Mouse (Mus musculus) forebrain, postnatal 0 days (tissue): ENCODE measurements around the gene Nifk. TPM values are rescaled to one million over a fixed set of nuclear protein-coding genes. Genes with fewer than 3 reads are reported as not detected.

ENCODE experiments used
- ATAC-seq: fragments of 200-750 bp; cut with Nextera tagmentation; 2 replicates; pipeline ENCODE4 v1.8.0; 2017; ENCODE audit warnings: mild to moderate bottlenecking, moderate library complexity
- DNase-seq: peaks from one replicate; pipeline ENCODE4 v3.0.0-alpha.2; 2015
- H3K27ac ChIP-seq: fragments of 300-500 bp; sonication (generic); 2 replicates; pipeline ENCODE4 v1.5.1; 2014; ENCODE audit warnings: low read depth, mild to moderate bottlenecking, antibody characterized with exemption, low read length, moderate library complexity, mixed read lengths
- H3K27me3 ChIP-seq: fragments of 300-500 bp; sonication (generic); 2 replicates; pipeline ENCODE4 v1.6.1; 2014; ENCODE audit warnings: mild to moderate bottlenecking, low read length, mixed read lengths; ENCODE audit not compliant: insufficient read depth
- H3K36me3 ChIP-seq: fragments of 300-500 bp; sonication (generic); 2 replicates; pipeline ENCODE4 v1.6.1; 2014; ENCODE audit warnings: mild to moderate bottlenecking, moderate library complexity; ENCODE audit not compliant: insufficient read depth
- H3K4me1 ChIP-seq: fragments of 300-500 bp; sonication (generic); 2 replicates; pipeline ENCODE4 v1.6.1; 2014; ENCODE audit warnings: antibody characterized with exemption; ENCODE audit not compliant: insufficient read depth
- H3K4me2 ChIP-seq: fragments of 300-500 bp; sonication (generic); 2 replicates; pipeline ENCODE4 v1.6.1; 2014; ENCODE audit warnings: low read depth, mild to moderate bottlenecking, moderate library complexity
- H3K4me3 ChIP-seq: fragments of 300-500 bp; sonication (generic); 2 replicates; pipeline ENCODE4 v1.5.1; 2014; ENCODE audit warnings: low read depth, low read length, mixed read lengths
- H3K9ac ChIP-seq: fragments of 300-500 bp; sonication (generic); 2 replicates; pipeline ENCODE4 v1.6.1; 2014; ENCODE audit warnings: mild to moderate bottlenecking
- H3K9me3 ChIP-seq: fragments of 300-500 bp; sonication (generic); 2 replicates; pipeline ENCODE4 v1.6.1; 2016; ENCODE audit warnings: low read length
- CTCF ChIP-seq: sonication (generic); IDR thresholded peaks from 2 replicates; pipeline ENCODE4 v1.5.1; 2016; ENCODE audit warnings: antibody characterized with exemption, control low read depth, low read depth
- WGBS: fragments of 180-500 bp; shearing (Covaris S2); extraction: QIAGEN DNeasy Blood & Tissue Kit; methylation state at CpG from one replicate; pipeline ENCODE4 v1.1.7; 2014; 5-methylcytosine and 5-hydroxymethylcytosine counted together
- polyA plus RNA-seq: library from polyadenylated mRNA; unstranded; fragments of >200 nt; fragmentation: Nextera tagmentation; extraction: Ambion mirVana; gene quantifications from 2 replicates; pipeline ENCODE4 v1.2.1, GENCODE M21; 2015
- total RNA-seq: library from RNA; depleted of rRNA; stranded (reverse); fragments of >200 nt; gene quantifications from 2 replicates; pipeline ENCODE4 v1.2.3, GENCODE M21; 2014

Nifk gene
- total and polyA plus RNA-seq, 2 experiments from 2014 or later = 56.1 to 84.2 TPM

DNA sequence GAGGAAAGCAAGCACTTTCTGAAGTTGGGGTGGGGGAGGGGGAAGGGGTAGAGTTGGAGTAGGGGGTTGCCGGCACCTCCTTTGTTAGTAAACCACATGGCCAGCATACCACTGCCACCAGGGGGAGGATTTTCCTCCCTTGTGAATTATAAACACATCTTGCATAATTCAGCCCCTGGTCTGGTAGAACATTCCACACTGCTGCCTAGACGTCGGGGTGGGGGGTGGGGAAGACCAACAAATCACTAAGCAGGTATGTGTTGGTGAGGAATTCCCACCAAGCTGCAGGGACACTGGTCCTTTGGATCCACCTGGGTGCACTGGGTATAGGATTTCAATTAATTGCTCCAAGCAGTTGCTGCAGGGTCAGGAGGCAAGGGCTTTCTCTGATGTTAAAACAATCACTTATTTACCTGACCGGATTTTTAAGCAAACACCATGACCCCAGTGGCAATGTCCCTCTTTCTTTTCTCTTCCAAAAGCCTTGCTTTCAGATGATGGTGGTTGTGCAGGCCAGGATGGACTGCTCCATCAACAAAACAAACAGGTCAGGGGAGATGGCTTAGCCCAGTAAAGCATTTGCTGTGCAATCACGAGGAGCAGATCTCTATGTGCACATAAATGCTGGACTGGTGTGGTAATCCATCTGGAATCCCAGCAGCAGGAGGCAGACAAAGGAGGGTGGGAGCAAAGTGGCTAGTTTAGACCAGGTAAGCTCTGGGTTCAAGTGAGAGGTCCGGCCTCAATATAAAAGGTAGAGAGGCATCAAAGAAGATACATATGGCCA is 22.2 kb downstream of the Nifk start:
- WGBS = 42% methylated on average over 6 of the region's 6 CpGs
- H3K27ac ChIP-seq = no peak overlapping the region
- H3K27me3 ChIP-seq = no peaks in the 10 kb centered on the region
- H3K9ac ChIP-seq = no peak overlapping the region
- H3K4me3 ChIP-seq = no peak overlapping the region
- DNase-seq = no peak
- 0 out of 2 replicates have a peak, but pooled peaks have one; percentile 3 for TF ChIP-seq CTCF
- ATAC-seq = no peak
- no peak overlapping the region for H3K4me2 ChIP-seq
- no peaks in the 10 kb centered on the region for H3K9me3 ChIP-seq
- no peaks in the 10 kb centered on the region for H3K4me1 ChIP-seq
- no peaks in the 10 kb centered on the region for H3K36me3 ChIP-seq

DNA sequence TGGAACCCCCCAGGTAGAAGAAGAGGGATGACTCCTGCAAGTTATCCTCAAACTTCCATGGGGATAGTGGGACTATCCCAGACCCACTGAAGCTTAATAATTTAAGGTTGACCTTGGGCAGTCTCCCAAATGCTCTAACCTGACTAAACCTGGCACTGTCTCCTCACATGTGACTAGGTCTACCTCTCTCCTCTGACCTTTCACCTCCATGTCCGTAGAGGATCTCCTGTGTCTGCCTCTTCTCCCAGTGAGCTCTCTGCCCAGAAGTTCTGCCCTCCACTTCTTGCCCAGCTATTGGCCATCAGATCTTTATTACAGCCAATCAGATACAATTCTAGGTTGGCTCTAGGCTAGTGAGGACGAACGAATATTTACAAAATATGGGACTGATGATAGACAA is 28.3 kb downstream of the Nifk start:
- DNase-seq (no peak), ATAC-seq (no peak)
- Histone ChIP-seq H3K4me1 (no peaks in the 10 kb centered on the region), H3K9me3 (no peaks in the 10 kb centered on the region), H3K4me3 (no peak overlapping the region), H3K27ac (no peak overlapping the region), H3K4me2 (no peak overlapping the region), H3K36me3 (no peaks in the 10 kb centered on the region), H3K27me3 (no peaks in the 10 kb centered on the region), H3K9ac (no peak overlapping the region)
- no peak for TF ChIP-seq CTCF
- WGBS = 85% methylated on average over 3 of the region's 3 CpGs

- Histone ChIP-seq H3K4me2 (no peak overlapping the region), H3K27ac (no peak overlapping the region), H3K4me1 (no peaks in the 10 kb centered on the region), H3K27me3 (no peaks in the 10 kb centered on the region), H3K9me3 (no peaks in the 10 kb centered on the region), H3K9ac (no peak overlapping the region), H3K4me3 (no peak overlapping the region), H3K36me3 (no peaks in the 10 kb centered on the region)
- DNase-seq = no peak
- ATAC-seq = no peak
- TF ChIP-seq CTCF = no peak
- WGBS = 59% methylated on average over 6 of the region's 6 CpGs
Measured at GRCm38 (mm10) chr1:118359071-118359761, 37.6 kb downstream of the Nifk start.

GRCm38 (mm10) chr1:118367970-118368369 is 46.3 kb downstream of the Nifk start:
- Histone ChIP-seq H3K4me1 (no peaks in the 10 kb centered on the region), H3K4me3 (no peak overlapping the region), H3K9me3 (no peaks in the 10 kb centered on the region), H3K4me2 (no peak overlapping the region), H3K27me3 (no peaks in the 10 kb centered on the region), H3K9ac (no peak overlapping the region), H3K36me3 (no peaks in the 10 kb centered on the region), H3K27ac (no peak overlapping the region)
- 94% methylated on average over 1 of the region's 1 CpGs for WGBS
- TF ChIP-seq CTCF = peak; percentile 37; the same call in 1 of the 2 replicates
- no peak for ATAC-seq
- DNase-seq = peak; percentile 4

DNA sequence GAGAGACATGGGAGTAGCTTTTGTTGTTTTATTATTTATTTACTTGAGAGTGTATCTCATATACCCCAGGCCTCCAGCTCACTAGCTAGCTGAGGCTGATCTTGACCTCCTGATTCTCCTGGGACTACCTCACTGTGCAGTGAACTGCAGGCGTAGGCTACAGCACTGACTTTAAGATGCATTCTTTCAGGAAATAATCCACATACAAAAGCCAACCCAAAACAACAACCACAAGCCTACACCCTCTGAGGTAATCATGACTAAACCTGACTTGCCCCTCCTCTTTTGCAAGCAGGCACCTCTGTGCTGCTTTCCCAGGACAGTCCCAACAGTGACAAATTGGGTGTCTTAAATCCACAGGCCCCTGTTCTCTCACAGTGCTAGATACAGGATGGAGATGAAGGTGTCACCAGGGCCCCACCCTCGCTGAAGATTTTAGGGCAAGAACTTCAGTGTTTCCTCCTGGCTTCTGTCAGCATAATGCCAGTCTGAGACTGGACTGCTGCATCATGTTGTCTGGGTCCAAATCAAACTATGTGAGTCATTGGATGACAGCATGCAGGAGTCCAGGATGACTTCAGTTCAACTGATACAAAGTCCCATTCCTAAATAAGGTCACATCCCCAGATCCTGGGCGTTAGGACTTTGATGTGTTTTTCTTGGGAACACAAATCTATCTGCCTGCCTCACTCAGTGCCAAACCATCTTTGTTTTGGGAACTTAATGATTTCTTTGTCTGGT is 47.3 kb downstream of the Nifk start:
- no peaks in the 10 kb centered on the region for H3K4me1 ChIP-seq
- no peaks in the 10 kb centered on the region for H3K36me3 ChIP-seq
- ATAC-seq (no peak), DNase-seq (no peak)
- H3K4me2 ChIP-seq = no peak overlapping the region
- H3K9ac ChIP-seq = no peak overlapping the region
- H3K27me3 ChIP-seq = no peaks in the 10 kb centered on the region
- 69% methylated on average over 3 of the region's 3 CpGs for whole genome bisulfite sequencing
- TF ChIP-seq CTCF = no peak
- no peaks in the 10 kb centered on the region for H3K9me3 ChIP-seq
- H3K27ac ChIP-seq = no peak overlapping the region
- no peak overlapping the region for H3K4me3 ChIP-seq

GRCm38 (mm10) chr1:118377784-118378183 is 56.1 kb downstream of the Nifk start:
- no peak overlapping the region for H3K27ac ChIP-seq
- H3K9ac ChIP-seq = no peak overlapping the region
- ATAC-seq (no peak), DNase-seq (no peak)
- no peak overlapping the region for H3K4me2 ChIP-seq
- no peaks in the 10 kb centered on the region for H3K36me3 ChIP-seq
- TF ChIP-seq CTCF = no peak
- 75% methylated on average over 5 of the region's 5 CpGs for WGBS
- H3K4me3 ChIP-seq = no peak overlapping the region
- no peaks in the 10 kb centered on the region for H3K27me3 ChIP-seq
- H3K9me3 ChIP-seq = no peaks in the 10 kb centered on the region
- no peaks in the 10 kb centered on the region for H3K4me1 ChIP-seq
